Mouse (Mus musculus): ENCODE data around the gene Ptprs. TPM values are rescaled to one million over a fixed set of nuclear protein-coding genes. Genes with fewer than 3 reads are reported as not detected.
A peak's percentile ranks its signal among the peaks of the same experiment; 100 is the strongest.

Gene Ptprs
- polyA plus RNA-seq, 1 experiment, result 63.4 TPM

GRCm38 (mm10) chr17:56425941-56426340 lies 50.3 kb downstream of the Ptprs start:
- TF ChIP-seq CTCF (IDR thresholded peaks at IDR 0.05; ENCODE audit: control insufficient read depth, insufficient read depth, insufficient replicate concordance, low read depth, low read length) (no peak), POLR2A (IDR thresholded peaks at IDR 0.05; ENCODE audit: control insufficient read depth, low read depth, low read length) (no peak)
- Histone ChIP-seq H3K4me1 (ENCODE audit: control insufficient read depth, insufficient read depth, low read length) (peaks cover 18% of the 10 kb centered on the region), H3K4me3 (ENCODE audit: control insufficient read depth, low read depth, low read length) (peak overlapping the region; percentile 85), H3K27me3 (ENCODE audit: control insufficient read depth, insufficient read depth, low read length) (no peaks in the 10 kb centered on the region), H3K36me3 (ENCODE audit: control insufficient read depth, insufficient read depth, low read length) (no peaks in the 10 kb centered on the region; the same call in none of the 2 replicates), H3K27ac (ENCODE audit: control insufficient read depth, insufficient read depth, low read depth, low read length) (peak overlapping the region; percentile 3)

- H3K4me1 ChIP-seq (ENCODE audit: control insufficient read depth, insufficient read depth, low read length), result peaks cover 18% of the 10 kb centered on the region
- TF ChIP-seq POLR2A (IDR thresholded peaks at IDR 0.05; ENCODE audit: control insufficient read depth, low read depth, low read length), result peak; percentile 38; the same call in 1 of the 2 replicates
- peak; percentile 59; the same call in 1 of the 2 replicates for TF ChIP-seq CTCF (IDR thresholded peaks at IDR 0.05; ENCODE audit: control insufficient read depth, insufficient read depth, insufficient replicate concordance, low read depth, low read length)
- no peaks in the 10 kb centered on the region for H3K27me3 ChIP-seq (ENCODE audit: control insufficient read depth, insufficient read depth, low read length)
- H3K36me3 ChIP-seq (ENCODE audit: control insufficient read depth, insufficient read depth, low read length), result no peaks in the 10 kb centered on the region; the same call in none of the 2 replicates
- peak overlapping the region; percentile 85 for H3K4me3 ChIP-seq (ENCODE audit: control insufficient read depth, low read depth, low read length)
- peak overlapping the region; percentile 69 for H3K27ac ChIP-seq (ENCODE audit: control insufficient read depth, insufficient read depth, low read depth, low read length)
Measured at GRCm38 (mm10) chr17:56425584-56425914, 50.7 kb downstream of the Ptprs start.

- TF ChIP-seq POLR2A (IDR thresholded peaks at IDR 0.05; ENCODE audit: control insufficient read depth, low read depth, low read length) (no peak; the same call in 1 of the 2 replicates), CTCF (IDR thresholded peaks at IDR 0.05; ENCODE audit: control insufficient read depth, insufficient read depth, insufficient replicate concordance, low read depth, low read length) (no peak)
- H3K36me3 ChIP-seq (ENCODE audit: control insufficient read depth, insufficient read depth, low read length), result no peaks in the 10 kb centered on the region; the same call in none of the 2 replicates
- H3K27me3 ChIP-seq (ENCODE audit: control insufficient read depth, insufficient read depth, low read length), result no peaks in the 10 kb centered on the region
- H3K4me1 ChIP-seq (ENCODE audit: control insufficient read depth, insufficient read depth, low read length), result peaks cover 18% of the 10 kb centered on the region
- H3K4me3 ChIP-seq (ENCODE audit: control insufficient read depth, low read depth, low read length), result peak overlapping the region; percentile 85
- H3K27ac ChIP-seq (ENCODE audit: control insufficient read depth, insufficient read depth, low read depth, low read length), result peak overlapping the region; percentile 69
Measured at GRCm38 (mm10) chr17:56424726-56425583, 51.3 kb downstream of the Ptprs start.

- peaks cover 4% of the 10 kb centered on the region for H3K4me1 ChIP-seq (ENCODE audit: control insufficient read depth, insufficient read depth, low read length)
- H3K36me3 ChIP-seq (ENCODE audit: control insufficient read depth, insufficient read depth, low read length), result peaks cover 3% of the 10 kb centered on the region
- TF ChIP-seq POLR2A (IDR thresholded peaks at IDR 0.05; ENCODE audit: control insufficient read depth, low read depth, low read length) (no peak), CTCF (IDR thresholded peaks at IDR 0.05; ENCODE audit: control insufficient read depth, insufficient read depth, insufficient replicate concordance, low read depth, low read length) (no peak)
- H3K4me3 ChIP-seq (ENCODE audit: control insufficient read depth, low read depth, low read length), result no peak overlapping the region
- H3K27me3 ChIP-seq (ENCODE audit: control insufficient read depth, insufficient read depth, low read length), result no peaks in the 10 kb centered on the region
- no peak overlapping the region for H3K27ac ChIP-seq (ENCODE audit: control insufficient read depth, insufficient read depth, low read depth, low read length)
Measured at GRCm38 (mm10) chr17:56420022-56420421, 56.3 kb downstream of the Ptprs start.

- no peak overlapping the region for H3K4me3 ChIP-seq (ENCODE audit: control insufficient read depth, low read depth, low read length)
- TF ChIP-seq POLR2A (IDR thresholded peaks at IDR 0.05; ENCODE audit: control insufficient read depth, low read depth, low read length) (no peak), CTCF (IDR thresholded peaks at IDR 0.05; ENCODE audit: control insufficient read depth, insufficient read depth, insufficient replicate concordance, low read depth, low read length) (no peak)
- no peaks in the 10 kb centered on the region for H3K27me3 ChIP-seq (ENCODE audit: control insufficient read depth, insufficient read depth, low read length)
- H3K4me1 ChIP-seq (ENCODE audit: control insufficient read depth, insufficient read depth, low read length), result no peaks in the 10 kb centered on the region
- no peak overlapping the region for H3K27ac ChIP-seq (ENCODE audit: control insufficient read depth, insufficient read depth, low read depth, low read length)
- peaks cover 3% of the 10 kb centered on the region for H3K36me3 ChIP-seq (ENCODE audit: control insufficient read depth, insufficient read depth, low read length)
Measured at GRCm38 (mm10) chr17:56418304-56418703, 58.0 kb downstream of the Ptprs start.

- H3K27me3 ChIP-seq (ENCODE audit: control insufficient read depth, insufficient read depth, low read length), result no peaks in the 10 kb centered on the region
- no peak overlapping the region for H3K27ac ChIP-seq (ENCODE audit: control insufficient read depth, insufficient read depth, low read depth, low read length)
- TF ChIP-seq CTCF (IDR thresholded peaks at IDR 0.05; ENCODE audit: control insufficient read depth, insufficient read depth, insufficient replicate concordance, low read depth, low read length) (no peak), POLR2A (IDR thresholded peaks at IDR 0.05; ENCODE audit: control insufficient read depth, low read depth, low read length) (no peak)
- H3K4me3 ChIP-seq (ENCODE audit: control insufficient read depth, low read depth, low read length), result no peak overlapping the region
- no peaks in the 10 kb centered on the region; the same call in 1 of the 2 replicates for H3K4me1 ChIP-seq (ENCODE audit: control insufficient read depth, insufficient read depth, low read length)
- peaks cover 5% of the 10 kb centered on the region for H3K36me3 ChIP-seq (ENCODE audit: control insufficient read depth, insufficient read depth, low read length)
Measured at GRCm38 (mm10) chr17:56414785-56415184, 61.5 kb downstream of the Ptprs start.

- no peaks in the 10 kb centered on the region for H3K27me3 ChIP-seq (ENCODE audit: control insufficient read depth, insufficient read depth, low read length)
- no peak overlapping the region for H3K27ac ChIP-seq (ENCODE audit: control insufficient read depth, insufficient read depth, low read depth, low read length)
- peaks cover 5% of the 10 kb centered on the region for H3K36me3 ChIP-seq (ENCODE audit: control insufficient read depth, insufficient read depth, low read length)
- no peak overlapping the region for H3K4me3 ChIP-seq (ENCODE audit: control insufficient read depth, low read depth, low read length)
- no peak for TF ChIP-seq CTCF (IDR thresholded peaks at IDR 0.05; ENCODE audit: control insufficient read depth, insufficient read depth, insufficient replicate concordance, low read depth, low read length)
- TF ChIP-seq POLR2A (IDR thresholded peaks at IDR 0.05; ENCODE audit: control insufficient read depth, low read depth, low read length), result no peak
- no peaks in the 10 kb centered on the region; the same call in none of the 2 replicates for H3K4me1 ChIP-seq (ENCODE audit: control insufficient read depth, insufficient read depth, low read length)
Measured at GRCm38 (mm10) chr17:56413113-56413512, 63.2 kb downstream of the Ptprs start.
